Mouse (Mus musculus) monocyte, adult 5-6 weeks (primary cell): ENCODE measurements around the gene Gm20918. TPM values are rescaled to one million over a fixed set of nuclear protein-coding genes. Genes with fewer than 3 reads are reported as not detected.
"Not testable (repeated sequence)": the region's sequence is repeated elsewhere in the genome, so short reads cannot be mapped to it uniquely, and the experiment has no call there.

Source experiments
- ATAC-seq: fragments of 153-309, 156-312 bp; replicated peaks from 2 replicates; pipeline ENCODE4 v1.8.0; 2017; ENCODE audit warnings: mild to moderate bottlenecking; ENCODE audit not compliant: low TSS enrichment, insufficient number of reproducible peaks, severe bottlenecking, poor library complexity, low FRiP score
- total RNA-seq: library from RNA; stranded (forward); fragments of 200-1000, 200-491, 200-594 nt; gene quantifications from 3 replicates; pipeline ENCODE4 v1.2.3, GENCODE M21; 2017

Gm20918 gene
- not detected in 3 replicates for total RNA-seq

DNA sequence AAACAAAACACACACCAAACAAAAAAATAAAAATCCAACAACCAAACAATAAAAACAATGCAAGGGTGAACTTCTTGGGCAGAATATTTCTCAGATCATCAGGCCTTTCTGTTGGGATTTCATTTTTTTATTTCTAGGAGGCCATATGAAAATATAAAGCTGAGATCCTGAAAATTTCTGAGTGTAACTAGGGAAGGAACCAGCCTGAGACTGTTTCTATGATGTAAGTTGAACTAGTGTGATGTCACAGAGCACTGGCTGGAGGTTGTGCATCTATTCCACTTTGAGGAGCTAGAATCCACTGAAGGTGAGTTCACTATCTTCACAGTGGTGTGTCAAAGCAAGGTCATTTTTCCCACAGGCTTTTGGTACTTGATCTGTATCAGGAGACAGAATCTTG lies at the start of gene Gm20918:
Gene Gm20918, plus strand, starts transcription at position 301 of the 400 bp plus-strand sequence.
- not testable (repeated sequence) for ATAC-seq

Other genes starting within 250 kb of the Gm20918 start
- gene Gm21820, start 205.5 kb downstream of the Gm20918 start, total RNA-seq, result not detected in 3 replicates